Mouse (Mus musculus): Measurements from ENCODE around the gene Rims4. TPM values are rescaled to one million over a fixed set of nuclear protein-coding genes. Genes with fewer than 3 reads are reported as not detected.

Gene Rims4
- polyA plus RNA-seq, 1 experiment from 2014 or later: 0.24 TPM

- 89% methylated on average over 7 of the region's 7 CpGs for WGBS
- Histone ChIP-seq H3K27me3 (ENCODE audit: low read depth, poor library complexity, severe bottlenecking) (peaks cover 9% of the 10 kb centered on the region), H3K9me3 (replicated peaks) (no peaks in the 10 kb centered on the region), H3K27ac (no peak overlapping the region), H3K4me3 (no peak overlapping the region), H3K4me1 (peaks cover 7% of the 10 kb centered on the region; the same call in 1 of the 2 replicates), H3K36me3 (no peaks in the 10 kb centered on the region)
- no peak for DNase-seq (ENCODE audit: low spot score)
These were observed 17.4 kb downstream of the Rims4 start for GRCm38 (mm10) chr2:163901043-163901442.

GRCm38 (mm10) chr2:163899910-163900411 is 18.5 kb downstream of the Rims4 start:
- Histone ChIP-seq H3K4me1 (peaks cover 7% of the 10 kb centered on the region; the same call in 1 of the 2 replicates), H3K27ac (no peak overlapping the region), H3K9me3 (replicated peaks) (no peaks in the 10 kb centered on the region), H3K4me3 (no peak overlapping the region), H3K27me3 (ENCODE audit: low read depth, poor library complexity, severe bottlenecking) (peaks cover 8% of the 10 kb centered on the region), H3K36me3 (no peaks in the 10 kb centered on the region)
- no peak for DNase-seq (ENCODE audit: low spot score)
- 66% methylated on average over 14 of the region's 14 CpGs for WGBS

- Histone ChIP-seq H3K4me3 (no peak overlapping the region), H3K27me3 (ENCODE audit: low read depth, poor library complexity, severe bottlenecking) (no peaks in the 10 kb centered on the region; the same call in 1 of the 2 replicates), H3K36me3 (no peaks in the 10 kb centered on the region), H3K4me1 (peaks cover 3% of the 10 kb centered on the region; the same call in 1 of the 2 replicates), H3K9me3 (replicated peaks) (no peaks in the 10 kb centered on the region), H3K27ac (no peak overlapping the region)
- DNase-seq (ENCODE audit: low spot score): no peak
- WGBS: 80% methylated on average over 7 of the region's 7 CpGs
These were observed 20.4 kb downstream of the Rims4 start for GRCm38 (mm10) chr2:163897988-163898535.

GRCm38 (mm10) chr2:163897026-163897425 is 21.5 kb downstream of the Rims4 start:
- Histone ChIP-seq H3K9me3 (replicated peaks) (no peaks in the 10 kb centered on the region), H3K4me1 (peaks cover 3% of the 10 kb centered on the region; the same call in 1 of the 2 replicates), H3K36me3 (no peaks in the 10 kb centered on the region), H3K4me3 (no peak overlapping the region), H3K27ac (no peak overlapping the region), H3K27me3 (ENCODE audit: low read depth, poor library complexity, severe bottlenecking) (no peaks in the 10 kb centered on the region; the same call in 1 of the 2 replicates)
- 92% methylated on average over 7 of the region's 7 CpGs for WGBS
- no peak for DNase-seq (ENCODE audit: low spot score)

- Histone ChIP-seq H3K27me3 (ENCODE audit: low read depth, poor library complexity, severe bottlenecking) (no peaks in the 10 kb centered on the region; the same call in 1 of the 2 replicates), H3K4me3 (no peak overlapping the region), H3K9me3 (replicated peaks) (no peaks in the 10 kb centered on the region), H3K27ac (no peak overlapping the region), H3K36me3 (no peaks in the 10 kb centered on the region), H3K4me1 (peaks cover 10% of the 10 kb centered on the region)
- 52% methylated on average over 2 of the region's 2 CpGs for WGBS
- no peak for DNase-seq (ENCODE audit: low spot score)
These were observed 23.3 kb downstream of the Rims4 start for GRCm38 (mm10) chr2:163895156-163895555.

- peaks cover 7% of the 10 kb centered on the region; the same call in 1 of the 2 replicates for H3K4me1 ChIP-seq
- H3K4me3 ChIP-seq: no peak overlapping the region
- 62% methylated on average over 7 of the region's 7 CpGs for WGBS
- H3K36me3 ChIP-seq: no peaks in the 10 kb centered on the region
- H3K27me3 ChIP-seq (ENCODE audit: low read depth, poor library complexity, severe bottlenecking): no peaks in the 10 kb centered on the region; the same call in 1 of the 2 replicates
- DNase-seq (ENCODE audit: low spot score): no peak
- H3K27ac ChIP-seq: no peak overlapping the region
- no peaks in the 10 kb centered on the region for H3K9me3 ChIP-seq (replicated peaks)
These were observed 24.8 kb downstream of the Rims4 start for GRCm38 (mm10) chr2:163893446-163894370.

- Histone ChIP-seq H3K27ac (no peak overlapping the region), H3K4me1 (peaks cover 7% of the 10 kb centered on the region; the same call in 1 of the 2 replicates), H3K36me3 (no peaks in the 10 kb centered on the region), H3K4me3 (no peak overlapping the region), H3K9me3 (replicated peaks) (no peaks in the 10 kb centered on the region), H3K27me3 (ENCODE audit: low read depth, poor library complexity, severe bottlenecking) (no peaks in the 10 kb centered on the region)
- 93% methylated on average over 11 of the region's 11 CpGs for whole genome bisulfite sequencing
- DNase-seq (ENCODE audit: low spot score): no peak
These were observed 27.2 kb downstream of the Rims4 start for GRCm38 (mm10) chr2:163891271-163891670.

- no peak overlapping the region for H3K27ac ChIP-seq
- H3K4me1 ChIP-seq: peaks cover 7% of the 10 kb centered on the region; the same call in 1 of the 2 replicates
- DNase-seq (ENCODE audit: low spot score): no peak
- WGBS: 75% methylated on average over 11 of the region's 11 CpGs
- no peak overlapping the region for H3K4me3 ChIP-seq
- no peaks in the 10 kb centered on the region for H3K27me3 ChIP-seq (ENCODE audit: low read depth, poor library complexity, severe bottlenecking)
- H3K9me3 ChIP-seq (replicated peaks): no peaks in the 10 kb centered on the region
- H3K36me3 ChIP-seq: no peaks in the 10 kb centered on the region
These were observed 27.9 kb downstream of the Rims4 start for GRCm38 (mm10) chr2:163890586-163890985.

GRCm38 (mm10) chr2:163889411-163889810 is 29.1 kb downstream of the Rims4 start:
- WGBS: 41% methylated on average over 6 of the region's 6 CpGs
- no peak overlapping the region for H3K4me3 ChIP-seq
- peak; percentile 81 for DNase-seq (ENCODE audit: low spot score)
- no peaks in the 10 kb centered on the region for H3K9me3 ChIP-seq (replicated peaks)
- 0 out of 2 replicates have a peak, but pooled peaks cover under 1% of the 10 kb centered on the region for H3K27me3 ChIP-seq (ENCODE audit: low read depth, poor library complexity, severe bottlenecking)
- H3K36me3 ChIP-seq: no peaks in the 10 kb centered on the region
- peaks cover 7% of the 10 kb centered on the region; the same call in 1 of the 2 replicates for H3K4me1 ChIP-seq
- H3K27ac ChIP-seq: no peak overlapping the region

GRCm38 (mm10) chr2:163882859-163883652 is 35.4 kb downstream of the Rims4 start:
- DNase-seq (ENCODE audit: low spot score): no peak
- Histone ChIP-seq H3K36me3 (no peaks in the 10 kb centered on the region), H3K27me3 (ENCODE audit: low read depth, poor library complexity, severe bottlenecking) (peaks cover 18% of the 10 kb centered on the region; the same call in 1 of the 2 replicates), H3K9me3 (replicated peaks) (no peaks in the 10 kb centered on the region), H3K4me1 (no peaks in the 10 kb centered on the region), H3K4me3 (no peak overlapping the region), H3K27ac (no peak overlapping the region)
- 67% methylated on average over 17 of the region's 17 CpGs for WGBS

GRCm38 (mm10) chr2:163880891-163881290 is 37.6 kb downstream of the Rims4 start:
- no peaks in the 10 kb centered on the region for H3K36me3 ChIP-seq
- H3K9me3 ChIP-seq (replicated peaks): no peaks in the 10 kb centered on the region
- no peaks in the 10 kb centered on the region for H3K4me1 ChIP-seq
- H3K27me3 ChIP-seq (ENCODE audit: low read depth, poor library complexity, severe bottlenecking): peaks cover 18% of the 10 kb centered on the region; the same call in 1 of the 2 replicates
- 88% methylated on average over 6 of the region's 6 CpGs for WGBS
- DNase-seq (ENCODE audit: low spot score): no peak
- no peak overlapping the region for H3K4me3 ChIP-seq
- no peak overlapping the region for H3K27ac ChIP-seq

GRCm38 (mm10) chr2:163876830-163877498 is 41.5 kb downstream of the Rims4 start:
- DNase-seq (ENCODE audit: low spot score): no peak
- H3K36me3 ChIP-seq: no peaks in the 10 kb centered on the region
- H3K9me3 ChIP-seq (replicated peaks): no peaks in the 10 kb centered on the region
- H3K4me1 ChIP-seq: no peaks in the 10 kb centered on the region
- H3K4me3 ChIP-seq: no peak overlapping the region
- peaks cover 4% of the 10 kb centered on the region; the same call in 1 of the 2 replicates for H3K27me3 ChIP-seq (ENCODE audit: low read depth, poor library complexity, severe bottlenecking)
- no peak overlapping the region for H3K27ac ChIP-seq
- 82% methylated on average over 14 of the region's 14 CpGs for WGBS

Data from limb, embryonic 10.5 days (tissue).